Mouse (Mus musculus): Measurements from ENCODE around the gene Tpbg.

DNA sequence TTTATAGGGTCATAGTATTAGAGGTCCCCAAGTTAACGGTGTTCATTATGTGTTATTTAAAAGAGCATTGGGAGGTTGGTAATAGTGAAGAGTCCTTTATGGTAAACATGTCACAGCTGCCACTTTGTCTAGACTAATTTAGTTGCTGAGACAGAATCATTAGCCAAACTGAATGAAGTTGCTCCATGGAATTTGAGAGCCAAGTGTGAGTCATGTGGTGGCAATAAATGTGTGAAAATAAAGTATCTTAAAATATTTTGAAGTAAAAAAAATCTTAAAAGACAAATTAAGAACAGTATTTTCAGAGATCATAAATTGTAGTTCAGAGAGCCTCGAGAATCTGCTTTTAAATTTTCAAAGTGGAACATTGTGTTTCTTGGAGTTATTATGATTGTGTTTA lies 4.0 kb downstream of the Tpbg start:
- no peak for TF ChIP-seq TAL1 (conservative IDR thresholded peaks at IDR 0.05; ENCODE audit: low read depth, low read length)
- no peak for TF ChIP-seq CTCF (IDR thresholded peaks at IDR 0.05; ENCODE audit: low read depth, low read length)
- no peak for TF ChIP-seq POLR2AphosphoS5 (IDR thresholded peaks at IDR 0.05; ENCODE audit: insufficient replicate concordance, low read depth, low read length)
- TF ChIP-seq GATA1 (IDR thresholded peaks at IDR 0.05; ENCODE audit: borderline replicate concordance, low read length) = no peak
- no peak for TF ChIP-seq GATA2 (IDR thresholded peaks at IDR 0.05; ENCODE audit: borderline replicate concordance, low read depth, low read length)

All from G1E (cell line).